Mouse (Mus musculus) telencephalon, adult 2 months (tissue): ENCODE data around the gene Cnot11.

Source experiments
- DNase-seq: peaks from one replicate; pipeline ENCODE4 v3.0.0-alpha.2; 2011; ENCODE audit warnings: low read depth, low spot score

Gene Cnot11

GRCm38 (mm10) chr1:39534831-39535230 is at the start of gene Cnot11:
Gene Cnot11 (plus strand): TSS chr1:39534992.
- no peak for DNase-seq

DNA sequence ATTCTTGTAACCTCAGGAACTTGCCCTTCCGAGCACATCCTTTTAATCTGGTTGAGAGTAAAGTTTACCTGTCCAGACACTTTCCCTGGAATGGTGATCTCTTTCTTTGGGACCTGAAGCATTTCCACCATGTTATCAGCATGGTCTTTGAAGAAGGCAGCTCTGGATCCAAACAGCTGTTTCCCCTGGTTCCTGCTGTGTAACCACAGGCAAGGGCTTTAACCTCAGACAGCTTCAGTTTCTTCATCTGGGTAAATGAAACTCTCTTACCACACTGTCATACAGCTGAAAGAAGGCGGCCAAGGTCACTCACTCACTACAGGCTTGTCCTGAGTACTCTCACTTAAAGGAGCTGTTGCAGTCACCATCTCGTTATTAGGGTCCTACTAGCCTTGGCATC is 47.4 kb upstream of the Cnot11 start:
- no peak for DNase-seq

DNA sequence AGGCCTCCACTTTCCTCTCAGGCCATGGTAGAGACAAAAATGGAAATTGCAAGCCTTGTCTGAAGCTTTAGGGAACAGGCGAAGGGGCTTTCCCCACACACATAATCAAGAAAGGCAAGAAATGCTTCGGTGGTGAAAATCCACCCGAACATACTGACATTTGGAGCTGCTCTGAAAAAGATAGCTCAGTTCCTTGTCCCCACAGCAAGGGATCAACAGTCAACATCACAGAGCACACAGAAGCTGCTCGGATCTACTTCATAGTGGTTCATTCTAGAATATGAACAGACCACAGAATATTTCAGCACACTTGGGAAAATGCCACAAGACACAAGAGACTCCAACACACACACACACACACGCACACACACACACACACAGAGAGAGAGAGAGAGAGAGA is 41.6 kb upstream of the Cnot11 start:
- no peak for DNase-seq

DNA sequence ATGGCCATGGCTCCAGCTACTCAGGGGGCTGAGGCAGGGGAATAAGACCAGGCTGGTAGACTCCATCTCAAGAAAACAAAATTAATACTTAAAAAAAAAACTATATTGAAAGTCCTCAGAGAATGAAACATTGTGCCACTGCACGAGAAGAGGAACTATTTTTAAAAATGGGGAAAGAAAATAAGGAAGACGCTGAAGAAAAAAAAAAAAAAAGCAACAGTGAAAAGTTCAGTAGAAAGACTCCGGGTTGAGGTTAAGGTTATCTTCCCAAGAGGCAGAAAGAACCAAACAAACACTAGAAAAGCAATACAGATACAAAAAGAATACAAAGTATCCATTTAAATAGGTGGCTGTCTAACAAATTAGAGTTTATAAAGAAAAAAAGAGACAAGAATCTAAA is 41.1 kb upstream of the Cnot11 start:
- DNase-seq = no peak

- no peak for DNase-seq
Observed at GRCm38 (mm10) chr1:39496995-39497394, 37.8 kb upstream of the Cnot11 start.

- DNase-seq = no peak
Observed at GRCm38 (mm10) chr1:39497748-39498147, 37.0 kb upstream of the Cnot11 start.

DNA sequence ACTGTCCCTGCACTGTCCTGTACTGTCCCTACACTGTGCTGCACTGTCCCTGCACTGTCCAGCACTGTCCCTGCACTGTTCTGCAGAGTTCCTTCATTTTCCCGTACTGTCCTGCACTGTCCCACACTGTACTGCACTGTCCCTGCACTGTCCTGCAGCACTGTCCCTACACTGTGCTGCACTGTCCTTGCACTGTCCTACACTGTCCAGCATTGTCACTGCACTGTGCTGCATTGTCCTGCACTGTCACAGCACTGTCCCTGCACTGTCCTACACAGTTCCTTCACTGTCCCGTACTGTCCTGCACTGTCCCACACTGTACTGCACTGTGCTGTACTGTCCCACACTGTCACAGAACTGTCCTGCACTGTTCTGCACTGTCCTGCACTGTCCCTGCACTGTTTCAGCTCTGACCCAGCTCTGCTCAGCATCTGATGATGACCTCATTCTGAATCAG is 35.3 kb upstream of the Cnot11 start:
- DNase-seq = no peak

- no peak for DNase-seq
Observed at GRCm38 (mm10) chr1:39502817-39503633, 31.8 kb upstream of the Cnot11 start.

DNA sequence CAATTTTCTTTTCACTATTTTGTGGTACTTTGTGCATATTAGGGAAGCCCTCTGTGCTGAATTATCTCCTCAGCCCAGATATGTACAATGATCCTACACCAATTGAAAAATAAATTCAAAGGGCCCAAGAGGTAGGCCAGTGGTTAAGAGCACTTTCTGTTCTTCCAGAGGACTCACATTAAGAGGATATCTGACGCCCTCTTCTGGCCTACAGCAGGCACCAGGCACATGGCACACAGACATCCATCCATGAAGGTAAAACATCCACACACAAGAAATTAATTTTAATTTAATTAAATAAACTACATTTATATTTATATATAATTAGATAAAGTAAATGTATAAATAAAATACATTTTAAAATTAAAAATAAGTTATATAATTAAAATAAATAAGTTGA is 30.5 kb upstream of the Cnot11 start:
- DNase-seq = no peak

DNA sequence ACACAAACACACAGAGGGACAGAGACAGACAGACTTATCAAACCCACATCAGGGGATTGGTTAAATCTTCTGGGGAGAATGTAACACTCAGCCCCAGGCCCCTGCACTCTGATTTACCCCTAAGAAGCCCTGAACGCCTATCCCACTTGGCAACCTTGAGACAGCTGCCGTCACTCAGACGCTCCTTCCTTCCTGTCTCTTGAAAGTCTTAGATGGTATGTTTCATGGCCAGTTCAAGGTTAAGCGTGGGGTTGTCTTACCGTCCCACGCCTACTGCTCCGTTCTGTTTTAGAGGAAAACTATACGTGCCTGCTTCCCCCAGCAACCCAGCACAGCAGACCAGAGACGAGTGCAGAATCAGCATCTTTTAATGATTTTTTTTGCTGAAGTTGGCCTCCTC is 29.2 kb upstream of the Cnot11 start:
- no peak for DNase-seq

GRCm38 (mm10) chr1:39511775-39512174 is 23.0 kb upstream of the Cnot11 start:
- DNase-seq = no peak

- no peak for DNase-seq
Observed at GRCm38 (mm10) chr1:39512183-39512582, 22.6 kb upstream of the Cnot11 start.

DNA sequence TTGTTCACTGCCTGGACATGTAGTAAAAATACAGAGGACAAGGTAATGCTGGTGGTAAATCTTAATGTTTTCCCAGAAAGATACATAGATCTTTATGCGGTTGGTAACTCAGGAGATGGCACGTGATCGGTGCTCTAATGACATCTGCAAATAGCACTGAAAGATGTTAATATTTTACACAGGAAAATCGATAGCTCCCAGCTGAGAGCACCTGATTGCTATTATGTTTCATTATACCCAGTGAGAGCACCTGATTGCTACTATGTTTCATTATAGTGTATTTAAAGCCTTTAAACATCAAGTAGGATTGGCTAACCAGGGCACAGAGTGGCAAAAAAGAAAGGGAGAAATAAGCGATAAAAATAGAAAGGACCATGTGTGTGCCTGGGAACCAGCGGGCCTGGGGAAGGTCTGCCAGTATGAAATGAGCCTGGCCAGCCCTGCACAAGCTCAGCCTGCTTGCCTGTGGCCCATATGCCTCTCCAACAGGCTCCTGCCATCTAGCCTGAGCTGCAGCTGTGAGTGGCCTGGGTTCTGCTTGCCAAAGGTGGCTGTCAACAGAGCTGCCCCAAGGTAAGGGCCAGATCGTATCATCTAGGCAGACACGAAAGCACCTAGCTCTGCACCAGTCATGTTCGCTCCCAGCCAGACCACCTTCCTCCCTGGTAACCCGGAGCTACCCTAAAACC is 19.3 kb upstream of the Cnot11 start:
- no peak for DNase-seq

DNA sequence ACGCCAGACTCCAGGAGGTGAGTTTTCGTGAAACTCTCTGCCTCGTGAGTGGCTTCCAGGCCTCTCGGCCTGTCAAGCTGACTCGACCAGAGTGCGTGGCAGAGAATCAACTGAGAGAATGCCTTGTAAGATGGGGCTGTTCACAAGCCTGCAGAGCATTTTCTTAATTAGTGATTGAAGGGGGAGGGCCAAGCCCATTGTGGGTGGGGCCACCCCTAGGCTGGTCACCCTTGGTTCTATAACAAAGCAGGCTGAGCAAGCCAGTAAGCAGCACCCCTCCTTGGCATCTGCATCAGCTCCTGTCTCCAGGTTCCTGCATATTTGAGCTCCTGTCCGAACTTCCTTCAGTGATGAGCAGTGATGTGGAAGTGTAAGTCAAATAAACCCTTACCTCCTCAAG is 13.5 kb upstream of the Cnot11 start:
- no peak for DNase-seq

DNA sequence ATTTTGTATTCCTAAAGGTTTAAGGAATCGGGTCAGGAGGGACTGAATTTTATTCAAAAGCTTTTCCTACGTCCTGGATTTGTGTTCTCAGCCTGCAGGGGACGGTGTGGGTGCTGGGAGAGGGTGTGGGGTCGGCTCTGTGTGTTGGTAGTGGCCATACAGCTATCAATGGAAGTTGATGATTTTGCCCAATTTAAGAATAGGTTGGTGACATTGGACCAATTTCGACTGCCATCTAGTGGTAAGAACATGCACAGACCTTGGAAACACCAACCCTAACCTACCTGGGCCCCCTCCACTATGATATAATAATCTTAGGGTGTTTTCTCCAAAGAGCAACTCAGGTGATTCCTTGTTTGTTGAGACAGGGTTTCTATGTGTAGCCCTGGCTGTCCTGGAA is 12.3 kb upstream of the Cnot11 start:
- no peak for DNase-seq

- no peak for DNase-seq
Observed at GRCm38 (mm10) chr1:39525763-39526162, 9.0 kb upstream of the Cnot11 start.

DNA sequence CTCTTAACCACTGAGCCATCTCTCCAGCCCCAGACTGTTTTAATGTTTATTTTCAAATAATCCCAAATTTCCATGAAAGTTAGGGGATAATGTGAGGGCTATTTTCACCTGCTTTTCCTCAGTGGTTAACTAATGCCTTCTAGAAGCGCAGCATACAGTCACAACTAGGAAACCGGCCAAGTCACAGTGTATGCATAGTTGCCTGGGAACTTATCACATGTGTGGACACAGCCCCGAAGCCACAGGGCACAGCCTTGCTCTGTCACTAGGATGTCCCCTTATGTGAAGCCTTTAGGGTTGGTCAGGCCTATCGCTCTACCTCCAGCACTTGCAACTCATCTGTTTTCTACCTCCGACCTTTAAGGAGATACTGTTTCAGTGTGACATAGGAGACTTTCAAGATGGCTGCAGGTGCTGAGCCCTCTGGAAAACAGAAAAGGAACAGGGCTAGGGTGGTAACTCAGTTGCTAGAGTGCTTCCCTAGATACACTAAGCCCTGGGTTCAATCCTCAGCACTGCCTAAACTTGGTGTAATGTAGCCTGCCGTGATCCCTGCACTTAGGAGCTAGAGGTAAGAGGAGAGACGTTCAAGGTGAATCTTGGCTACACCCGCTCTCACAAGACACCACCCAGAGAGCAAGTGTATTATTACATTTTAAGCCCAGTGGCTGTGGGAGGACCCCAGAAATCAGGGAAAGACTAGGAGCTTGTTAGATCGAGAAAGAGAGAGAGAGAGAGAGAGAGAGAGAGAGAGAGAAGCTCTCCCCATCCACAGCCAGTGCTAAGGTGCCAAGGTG is 8.2 kb upstream of the Cnot11 start:
- no peak for DNase-seq

- no peak for DNase-seq
Observed at GRCm38 (mm10) chr1:39527432-39527831, 7.4 kb upstream of the Cnot11 start.

DNA sequence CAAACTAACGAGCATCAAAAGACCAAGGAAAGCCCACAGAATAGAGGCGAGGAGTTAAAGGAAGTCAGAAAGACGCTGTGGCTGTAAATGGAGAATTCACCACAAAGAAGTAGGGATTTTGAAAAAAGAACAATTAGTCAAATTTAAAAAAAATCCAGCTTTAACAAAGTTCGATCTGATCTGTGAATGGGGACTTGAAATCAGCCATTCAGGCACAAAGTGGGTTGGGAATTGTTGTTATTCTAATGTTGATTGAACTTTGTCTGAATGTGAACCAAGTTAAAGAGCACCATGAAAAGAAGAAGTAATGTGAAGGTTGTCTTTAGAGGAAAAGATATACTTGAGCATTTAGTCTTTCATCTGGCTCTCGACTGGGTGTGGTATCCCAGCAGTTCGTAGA is 6.5 kb upstream of the Cnot11 start:
- no peak for DNase-seq

DNA sequence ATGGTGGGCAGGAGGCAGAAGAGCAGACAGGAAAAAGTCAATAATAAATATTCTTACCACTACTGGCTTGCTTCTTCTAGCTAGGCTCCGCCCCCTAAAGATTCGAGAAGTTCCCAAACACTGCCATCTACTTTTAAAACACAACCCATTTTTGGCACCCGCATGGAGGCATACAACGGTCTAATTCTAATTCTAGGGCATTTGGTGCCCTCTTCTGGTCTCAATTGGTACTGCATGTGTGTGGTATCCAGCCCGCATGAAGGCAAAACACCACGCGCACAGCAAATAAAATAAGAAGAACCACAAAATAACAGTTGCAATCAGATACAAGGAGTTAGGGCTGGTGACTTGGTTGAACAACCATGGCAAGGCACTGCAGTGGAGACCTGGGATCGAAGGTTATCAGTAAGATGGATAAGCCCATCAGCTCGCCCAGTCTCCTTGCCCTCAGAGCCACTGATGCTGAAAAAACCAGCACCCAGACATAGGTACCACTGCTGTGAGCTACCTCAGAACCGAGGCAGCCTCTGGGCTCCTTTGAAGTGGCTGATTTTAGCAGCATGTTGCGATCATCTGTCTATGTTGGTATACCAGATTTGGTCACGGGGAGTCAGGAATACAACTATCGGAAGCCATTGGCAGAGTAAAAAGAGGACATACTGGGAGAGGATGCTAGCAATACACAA is 4.4 kb upstream of the Cnot11 start:
- DNase-seq = peak; percentile 61

- no peak for DNase-seq
Observed at GRCm38 (mm10) chr1:39531036-39531435, 3.8 kb upstream of the Cnot11 start.

DNA sequence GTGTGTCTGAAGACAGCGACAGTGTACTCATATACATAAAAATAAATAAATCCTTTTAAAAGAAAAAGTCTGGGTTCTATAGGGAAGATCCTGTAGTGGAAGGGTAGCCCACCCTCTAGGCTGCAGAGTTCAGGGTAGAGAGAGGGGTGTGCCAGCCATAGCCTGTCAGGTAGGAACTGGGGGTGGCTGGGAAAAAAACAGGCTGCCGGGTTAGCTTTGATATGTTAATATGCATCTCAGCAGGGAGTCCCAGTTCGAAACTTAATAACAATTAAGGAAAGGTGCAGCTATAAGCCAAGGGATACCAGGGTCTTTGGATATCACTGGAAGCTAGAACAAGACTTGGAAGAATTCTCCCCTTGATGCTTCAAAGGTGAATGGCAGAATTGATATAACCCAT is 875 bp upstream of the Cnot11 start:
- DNase-seq = no peak
